Mouse (Mus musculus): ENCODE results near the gene Dnah11. TPM values are rescaled to one million over a fixed set of nuclear protein-coding genes. Genes with fewer than 3 reads are reported as not detected.

The Dnah11 gene
- polyA plus RNA-seq, 1 experiment from 2014 or later = 0.17 TPM

GRCm38 (mm10) chr12:117850472-117850871, 348.4 kb downstream of the Dnah11 start:
- H3K9me3 ChIP-seq (replicated peaks; ENCODE audit: control insufficient read depth, low read length) = no peaks in the 10 kb centered on the region
- no peak overlapping the region for H3K4me2 ChIP-seq (ENCODE audit: low read depth, low read length)
- H3K4me3 ChIP-seq (ENCODE audit: low read depth, low read length) = no peak overlapping the region
- H3K36me3 ChIP-seq (ENCODE audit: control insufficient read depth, insufficient read depth) = no peaks in the 10 kb centered on the region
- no peak overlapping the region for H3K9ac ChIP-seq (ENCODE audit: low read depth, low read length)
- no peak for ATAC-seq (ENCODE audit: low read depth)
- no peak overlapping the region for H3K27ac ChIP-seq (ENCODE audit: low read length)
- H3K4me1 ChIP-seq (ENCODE audit: control insufficient read depth, low read depth, low read length) = no peaks in the 10 kb centered on the region
- WGBS (ENCODE audit: insufficient replicate concordance) = 72% methylated on average over 10 of the region's 10 CpGs
- H3K27me3 ChIP-seq (ENCODE audit: control insufficient read depth, insufficient read depth, low read depth, low read length) = no peaks in the 10 kb centered on the region

- Histone ChIP-seq H3K27me3 (ENCODE audit: control insufficient read depth, insufficient read depth, low read depth, low read length) (no peaks in the 10 kb centered on the region), H3K9ac (ENCODE audit: low read depth, low read length) (no peak overlapping the region), H3K36me3 (ENCODE audit: control insufficient read depth, insufficient read depth) (no peaks in the 10 kb centered on the region), H3K4me2 (ENCODE audit: low read depth, low read length) (no peak overlapping the region), H3K4me3 (ENCODE audit: low read depth, low read length) (no peak overlapping the region), H3K4me1 (ENCODE audit: control insufficient read depth, low read depth, low read length) (peaks cover 4% of the 10 kb centered on the region), H3K9me3 (replicated peaks; ENCODE audit: control insufficient read depth, low read length) (no peaks in the 10 kb centered on the region), H3K27ac (ENCODE audit: low read length) (no peak overlapping the region)
- 81% methylated on average over 6 of the region's 6 CpGs for WGBS (ENCODE audit: insufficient replicate concordance)
- ATAC-seq (ENCODE audit: low read depth) = no peak
Measured at GRCm38 (mm10) chr12:117848621-117849020, 350.2 kb downstream of the Dnah11 start.

- WGBS (ENCODE audit: insufficient replicate concordance) = 21% methylated on average over 2 of the region's 2 CpGs
- ATAC-seq (ENCODE audit: low read depth) = no peak
- Histone ChIP-seq H3K4me3 (ENCODE audit: low read depth, low read length) (peak overlapping the region; percentile 80), H3K27ac (ENCODE audit: low read length) (no peak overlapping the region), H3K4me2 (ENCODE audit: low read depth, low read length) (peak overlapping the region; percentile 88), H3K4me1 (ENCODE audit: control insufficient read depth, low read depth, low read length) (peaks cover 7% of the 10 kb centered on the region), H3K9me3 (replicated peaks; ENCODE audit: control insufficient read depth, low read length) (no peaks in the 10 kb centered on the region), H3K27me3 (ENCODE audit: control insufficient read depth, insufficient read depth, low read depth, low read length) (no peaks in the 10 kb centered on the region), H3K36me3 (ENCODE audit: control insufficient read depth, insufficient read depth) (no peaks in the 10 kb centered on the region), H3K9ac (ENCODE audit: low read depth, low read length) (no peak overlapping the region)
Measured at GRCm38 (mm10) chr12:117844917-117845316, 353.9 kb downstream of the Dnah11 start.

GRCm38 (mm10) chr12:117844075-117844408, 354.8 kb downstream of the Dnah11 start:
- Histone ChIP-seq H3K4me1 (ENCODE audit: control insufficient read depth, low read depth, low read length) (peaks cover 7% of the 10 kb centered on the region), H3K27me3 (ENCODE audit: control insufficient read depth, insufficient read depth, low read depth, low read length) (no peaks in the 10 kb centered on the region), H3K9ac (ENCODE audit: low read depth, low read length) (peak overlapping the region; percentile 74), H3K9me3 (replicated peaks; ENCODE audit: control insufficient read depth, low read length) (no peaks in the 10 kb centered on the region), H3K36me3 (ENCODE audit: control insufficient read depth, insufficient read depth) (no peaks in the 10 kb centered on the region), H3K4me3 (ENCODE audit: low read depth, low read length) (peak overlapping the region; percentile 80), H3K27ac (ENCODE audit: low read length) (no peak overlapping the region), H3K4me2 (ENCODE audit: low read depth, low read length) (peak overlapping the region; percentile 88)
- ATAC-seq (ENCODE audit: low read depth) = no peak
- 0% methylated on average over 15 of the region's 15 CpGs for WGBS (ENCODE audit: insufficient replicate concordance)

GRCm38 (mm10) chr12:117843302-117844074, 355.4 kb downstream of the Dnah11 start:
- H3K4me3 ChIP-seq (ENCODE audit: low read depth, low read length) = peak overlapping the region; percentile 80
- no peaks in the 10 kb centered on the region for H3K9me3 ChIP-seq (replicated peaks; ENCODE audit: control insufficient read depth, low read length)
- H3K27me3 ChIP-seq (ENCODE audit: control insufficient read depth, insufficient read depth, low read depth, low read length) = no peaks in the 10 kb centered on the region
- WGBS (ENCODE audit: insufficient replicate concordance) = under 1% methylated on average over 75 of the region's 75 CpGs
- peaks cover 7% of the 10 kb centered on the region for H3K4me1 ChIP-seq (ENCODE audit: control insufficient read depth, low read depth, low read length)
- peak overlapping the region; percentile 59 for H3K27ac ChIP-seq (ENCODE audit: low read length)
- ATAC-seq (ENCODE audit: low read depth) = peak; percentile 89
- H3K36me3 ChIP-seq (ENCODE audit: control insufficient read depth, insufficient read depth) = no peaks in the 10 kb centered on the region
- peak overlapping the region; percentile 88 for H3K4me2 ChIP-seq (ENCODE audit: low read depth, low read length)
- peak overlapping the region; percentile 74 for H3K9ac ChIP-seq (ENCODE audit: low read depth, low read length)

GRCm38 (mm10) chr12:117842676-117843075, 356.2 kb downstream of the Dnah11 start:
- no peak for ATAC-seq (ENCODE audit: low read depth)
- H3K27ac ChIP-seq (ENCODE audit: low read length) = no peak overlapping the region
- H3K4me2 ChIP-seq (ENCODE audit: low read depth, low read length) = no peak overlapping the region
- H3K9me3 ChIP-seq (replicated peaks; ENCODE audit: control insufficient read depth, low read length) = no peaks in the 10 kb centered on the region
- H3K4me3 ChIP-seq (ENCODE audit: low read depth, low read length) = no peak overlapping the region
- 51% methylated on average over 1 of the region's 1 CpGs for WGBS (ENCODE audit: insufficient replicate concordance)
- H3K27me3 ChIP-seq (ENCODE audit: control insufficient read depth, insufficient read depth, low read depth, low read length) = no peaks in the 10 kb centered on the region
- peaks cover 7% of the 10 kb centered on the region for H3K4me1 ChIP-seq (ENCODE audit: control insufficient read depth, low read depth, low read length)
- H3K9ac ChIP-seq (ENCODE audit: low read depth, low read length) = no peak overlapping the region
- no peaks in the 10 kb centered on the region for H3K36me3 ChIP-seq (ENCODE audit: control insufficient read depth, insufficient read depth)

- H3K36me3 ChIP-seq (ENCODE audit: control insufficient read depth, insufficient read depth) = no peaks in the 10 kb centered on the region
- H3K4me3 ChIP-seq (ENCODE audit: low read depth, low read length) = no peak overlapping the region
- no peak overlapping the region for H3K9ac ChIP-seq (ENCODE audit: low read depth, low read length)
- no peak for ATAC-seq (ENCODE audit: low read depth)
- no peaks in the 10 kb centered on the region for H3K9me3 ChIP-seq (replicated peaks; ENCODE audit: control insufficient read depth, low read length)
- 24% methylated on average over 1 of the region's 1 CpGs for WGBS (ENCODE audit: insufficient replicate concordance)
- H3K4me1 ChIP-seq (ENCODE audit: control insufficient read depth, low read depth, low read length) = peaks cover 7% of the 10 kb centered on the region
- H3K27me3 ChIP-seq (ENCODE audit: control insufficient read depth, insufficient read depth, low read depth, low read length) = no peaks in the 10 kb centered on the region
- no peak overlapping the region for H3K27ac ChIP-seq (ENCODE audit: low read length)
- no peak overlapping the region for H3K4me2 ChIP-seq (ENCODE audit: low read depth, low read length)
Measured at GRCm38 (mm10) chr12:117840705-117841104, 358.1 kb downstream of the Dnah11 start.

GRCm38 (mm10) chr12:117837376-117837775, 361.5 kb downstream of the Dnah11 start:
- no peak for ATAC-seq (ENCODE audit: low read depth)
- 66% methylated on average over 4 of the region's 4 CpGs for WGBS (ENCODE audit: insufficient replicate concordance)

GRCm38 (mm10) chr12:117835371-117835770, 363.5 kb downstream of the Dnah11 start:
- Histone ChIP-seq H3K4me1 (ENCODE audit: control insufficient read depth, low read depth, low read length) (no peaks in the 10 kb centered on the region), H3K4me3 (ENCODE audit: low read depth, low read length) (no peak overlapping the region), H3K27me3 (ENCODE audit: control insufficient read depth, insufficient read depth, low read depth, low read length) (no peaks in the 10 kb centered on the region), H3K36me3 (ENCODE audit: control insufficient read depth, insufficient read depth) (no peaks in the 10 kb centered on the region), H3K4me2 (ENCODE audit: low read depth, low read length) (no peak overlapping the region), H3K27ac (ENCODE audit: low read length) (no peak overlapping the region), H3K9me3 (replicated peaks; ENCODE audit: control insufficient read depth, low read length) (no peaks in the 10 kb centered on the region), H3K9ac (ENCODE audit: low read depth, low read length) (no peak overlapping the region)
- WGBS (ENCODE audit: insufficient replicate concordance) = 69% methylated on average over 10 of the region's 10 CpGs
- ATAC-seq (ENCODE audit: low read depth) = no peak

More at GRCm38 (mm10) chr12:117837376-117837775, 361.5 kb downstream of the Dnah11 start:
- no peak overlapping the region for H3K9ac ChIP-seq (ENCODE audit: low read depth, low read length)
- no peak overlapping the region for H3K4me2 ChIP-seq (ENCODE audit: low read depth, low read length)
- H3K27ac ChIP-seq (ENCODE audit: low read length) = no peak overlapping the region
- no peaks in the 10 kb centered on the region for H3K36me3 ChIP-seq (ENCODE audit: control insufficient read depth, insufficient read depth)
- H3K27me3 ChIP-seq (ENCODE audit: control insufficient read depth, insufficient read depth, low read depth, low read length) = no peaks in the 10 kb centered on the region
- H3K4me1 ChIP-seq (ENCODE audit: control insufficient read depth, low read depth, low read length) = no peaks in the 10 kb centered on the region
- H3K4me3 ChIP-seq (ENCODE audit: low read depth, low read length) = no peak overlapping the region
- H3K9me3 ChIP-seq (replicated peaks; ENCODE audit: control insufficient read depth, low read length) = no peaks in the 10 kb centered on the region
